Mouse (Mus musculus): ENCODE measurements around the gene Vps26a.

- no peak for TF ChIP-seq CTCF (IDR thresholded peaks at IDR 0.05; ENCODE audit: borderline replicate concordance, extremely low read depth, insufficient read depth, insufficient read length)
- TF ChIP-seq POLR2A (IDR thresholded peaks at IDR 0.05; ENCODE audit: borderline replicate concordance, extremely low read depth, insufficient read depth, insufficient read length, poor library complexity, severe bottlenecking): no peak
These were observed 16.7 kb upstream of the Vps26a start for GRCm38 (mm10) chr10:62503353-62503752.

Measured in brain, embryonic 14.5 days (tissue).